Mouse (Mus musculus) heart, postnatal 0 days (tissue): ENCODE data around the gene Sdk2.

ENCODE experiments used
- CTCF ChIP-seq: IDR thresholded peaks from 2 replicates; pipeline ENCODE4 v1.5.1; 2016; ENCODE audit warnings: antibody characterized with exemption, control low read depth, low read depth
- EP300 ChIP-seq: IDR thresholded peaks from 2 replicates; pipeline ENCODE4 v1.6.1; 2016; ENCODE audit warnings: antibody characterized with exemption, low read depth

- TF ChIP-seq EP300 (no peak), CTCF (no peak)
Measured at GRCm38 (mm10) chr11:113998702-113999101, 68.1 kb downstream of the Sdk2 start.
